Mouse (Mus musculus): ENCODE measurements around the gene Slc18a3. TPM values are rescaled to one million over a fixed set of nuclear protein-coding genes. Genes with fewer than 3 reads are reported as not detected.

Slc18a3 gene
- polyA plus RNA-seq, 1 experiment from 2014 or later: 7.0 TPM

GRCm38 (mm10) chr14:32467606-32468005 lies 3.0 kb upstream of the Slc18a3 start:
- H3K27ac ChIP-seq (ENCODE audit: low read depth, low read length): no peak overlapping the region
- ATAC-seq (ENCODE audit: low FRiP score) (no peak), DNase-seq (ENCODE audit: low spot score) (peak; percentile 74)
- 0 out of 2 replicates have a peak, but pooled peaks cover 6% of the 10 kb centered on the region for H3K4me1 ChIP-seq (replicated peaks; ENCODE audit: control insufficient read depth, insufficient read depth, low read length)
- H3K4me2 ChIP-seq (replicated peaks; ENCODE audit: low read depth, low read length): no peak overlapping the region
- no peak overlapping the region for H3K9ac ChIP-seq (ENCODE audit: low read depth, low read length)
- no peak overlapping the region for H3K4me3 ChIP-seq (ENCODE audit: low read depth, low read length)
- H3K27me3 ChIP-seq (ENCODE audit: control insufficient read depth, insufficient read depth, low read length): peaks cover 43% of the 10 kb centered on the region
- no peaks in the 10 kb centered on the region for H3K36me3 ChIP-seq (ENCODE audit: control insufficient read depth, insufficient read depth, low read length)
- 9% methylated on average over 5 of the region's 5 CpGs for WGBS
- H3K9me3 ChIP-seq (ENCODE audit: control insufficient read depth, low read length): no peaks in the 10 kb centered on the region

- Histone ChIP-seq H3K27ac (ENCODE audit: low read depth, low read length) (0 out of 2 replicates have a peak within 1 kb of the TSS, but pooled peaks have one; percentile 24), H3K9me3 (ENCODE audit: control insufficient read depth, low read length) (no peaks in the 10 kb centered on the region), H3K4me1 (replicated peaks; ENCODE audit: control insufficient read depth, insufficient read depth, low read length) (0 out of 2 replicates have a peak, but pooled peaks cover 6% of the 10 kb centered on the region), H3K9ac (ENCODE audit: low read depth, low read length) (peak within 1 kb of the TSS; percentile 19; the same call in 1 of the 2 replicates), H3K4me3 (ENCODE audit: low read depth, low read length) (peak within 1 kb of the TSS; percentile 36), H3K4me2 (replicated peaks; ENCODE audit: low read depth, low read length) (peak within 1 kb of the TSS; percentile 66), H3K36me3 (ENCODE audit: control insufficient read depth, insufficient read depth, low read length) (no peaks in the 10 kb centered on the region), H3K27me3 (ENCODE audit: control insufficient read depth, insufficient read depth, low read length) (peaks cover 60% of the 10 kb centered on the region)
- ATAC-seq (ENCODE audit: low FRiP score) (no peak), DNase-seq (ENCODE audit: low spot score) (peak; percentile 17)
- 13% methylated on average over 13 of the region's 13 CpGs for WGBS
Observed at GRCm38 (mm10) chr14:32465889-32466288, 1.2 kb upstream of the Slc18a3 start, which contains the start of gene Chat. TSS of gene Chat (minus strand) at chr14:32465989.

GRCm38 (mm10) chr14:32465506-32465870 lies 838 bp upstream of the Slc18a3 start:
- peak overlapping the region; percentile 66 for H3K4me2 ChIP-seq (replicated peaks; ENCODE audit: low read depth, low read length)
- H3K9me3 ChIP-seq (ENCODE audit: control insufficient read depth, low read length): no peaks in the 10 kb centered on the region
- H3K4me1 ChIP-seq (replicated peaks; ENCODE audit: control insufficient read depth, insufficient read depth, low read length): 0 out of 2 replicates have a peak, but pooled peaks cover 6% of the 10 kb centered on the region
- no peak overlapping the region for H3K9ac ChIP-seq (ENCODE audit: low read depth, low read length)
- no peak for ATAC-seq (ENCODE audit: low FRiP score)
- 2% methylated on average over 8 of the region's 11 CpGs for WGBS
- 0 out of 2 replicates have a peak overlapping the region, but pooled peaks have one; percentile 24 for H3K27ac ChIP-seq (ENCODE audit: low read depth, low read length)
- H3K27me3 ChIP-seq (ENCODE audit: control insufficient read depth, insufficient read depth, low read length): peaks cover 64% of the 10 kb centered on the region
- DNase-seq (ENCODE audit: low spot score): no peak
- H3K4me3 ChIP-seq (ENCODE audit: low read depth, low read length): peak overlapping the region; percentile 36
- no peaks in the 10 kb centered on the region for H3K36me3 ChIP-seq (ENCODE audit: control insufficient read depth, insufficient read depth, low read length)

GRCm38 (mm10) chr14:32463211-32464040 lies 1.2 kb downstream of the Slc18a3 start:
- WGBS: 3% methylated on average over 74 of the region's 74 CpGs
- H3K9ac ChIP-seq (ENCODE audit: low read depth, low read length): no peak overlapping the region
- H3K9me3 ChIP-seq (ENCODE audit: control insufficient read depth, low read length): no peaks in the 10 kb centered on the region
- DNase-seq (ENCODE audit: low spot score) (peak; percentile 52), ATAC-seq (ENCODE audit: low FRiP score) (no peak)
- H3K36me3 ChIP-seq (ENCODE audit: control insufficient read depth, insufficient read depth, low read length): no peaks in the 10 kb centered on the region
- H3K27me3 ChIP-seq (ENCODE audit: control insufficient read depth, insufficient read depth, low read length): peaks cover 84% of the 10 kb centered on the region
- peak overlapping the region; percentile 66; the same call in 1 of the 2 replicates for H3K4me2 ChIP-seq (replicated peaks; ENCODE audit: low read depth, low read length)
- peak overlapping the region; percentile 36 for H3K4me3 ChIP-seq (ENCODE audit: low read depth, low read length)
- H3K27ac ChIP-seq (ENCODE audit: low read depth, low read length): no peak overlapping the region
- 0 out of 2 replicates have a peak, but pooled peaks cover 6% of the 10 kb centered on the region for H3K4me1 ChIP-seq (replicated peaks; ENCODE audit: control insufficient read depth, insufficient read depth, low read length)

GRCm38 (mm10) chr14:32452552-32452951 lies 12.1 kb downstream of the Slc18a3 start:
- Histone ChIP-seq H3K4me1 (replicated peaks; ENCODE audit: control insufficient read depth, insufficient read depth, low read length) (peaks cover 6% of the 10 kb centered on the region), H3K9ac (ENCODE audit: low read depth, low read length) (no peak overlapping the region), H3K4me2 (replicated peaks; ENCODE audit: low read depth, low read length) (no peak overlapping the region), H3K36me3 (ENCODE audit: control insufficient read depth, insufficient read depth, low read length) (no peaks in the 10 kb centered on the region), H3K9me3 (ENCODE audit: control insufficient read depth, low read length) (no peaks in the 10 kb centered on the region), H3K27me3 (ENCODE audit: control insufficient read depth, insufficient read depth, low read length) (0 out of 2 replicates have a peak, but pooled peaks cover 6% of the 10 kb centered on the region), H3K27ac (ENCODE audit: low read depth, low read length) (no peak overlapping the region), H3K4me3 (ENCODE audit: low read depth, low read length) (no peak overlapping the region)
- no peak for DNase-seq (ENCODE audit: low spot score)
- no peak for ATAC-seq (ENCODE audit: low FRiP score)
- WGBS: 16% methylated on average over 4 of the region's 4 CpGs

GRCm38 (mm10) chr14:32446989-32447388 lies 17.7 kb downstream of the Slc18a3 start:
- Histone ChIP-seq H3K9ac (ENCODE audit: low read depth, low read length) (no peak overlapping the region), H3K9me3 (ENCODE audit: control insufficient read depth, low read length) (no peaks in the 10 kb centered on the region), H3K4me1 (replicated peaks; ENCODE audit: control insufficient read depth, insufficient read depth, low read length) (no peaks in the 10 kb centered on the region), H3K4me2 (replicated peaks; ENCODE audit: low read depth, low read length) (no peak overlapping the region), H3K4me3 (ENCODE audit: low read depth, low read length) (no peak overlapping the region), H3K36me3 (ENCODE audit: control insufficient read depth, insufficient read depth, low read length) (no peaks in the 10 kb centered on the region), H3K27me3 (ENCODE audit: control insufficient read depth, insufficient read depth, low read length) (no peaks in the 10 kb centered on the region), H3K27ac (ENCODE audit: low read depth, low read length) (no peak overlapping the region)
- ATAC-seq (ENCODE audit: low FRiP score) (no peak), DNase-seq (ENCODE audit: low spot score) (no peak)
- WGBS: 93% methylated on average over 6 of the region's 6 CpGs

GRCm38 (mm10) chr14:32443446-32443845 lies 21.2 kb downstream of the Slc18a3 start:
- no peak for DNase-seq (ENCODE audit: low spot score)
- Histone ChIP-seq H3K27ac (ENCODE audit: low read depth, low read length) (no peak overlapping the region), H3K4me1 (replicated peaks; ENCODE audit: control insufficient read depth, insufficient read depth, low read length) (peaks cover 2% of the 10 kb centered on the region; the same call in 1 of the 2 replicates), H3K27me3 (ENCODE audit: control insufficient read depth, insufficient read depth, low read length) (no peaks in the 10 kb centered on the region), H3K9me3 (ENCODE audit: control insufficient read depth, low read length) (no peaks in the 10 kb centered on the region), H3K9ac (ENCODE audit: low read depth, low read length) (no peak overlapping the region), H3K4me2 (replicated peaks; ENCODE audit: low read depth, low read length) (no peak overlapping the region), H3K36me3 (ENCODE audit: control insufficient read depth, insufficient read depth, low read length) (no peaks in the 10 kb centered on the region), H3K4me3 (ENCODE audit: low read depth, low read length) (no peak overlapping the region)
- WGBS: 32% methylated on average over 8 of the region's 8 CpGs
- no peak for ATAC-seq (ENCODE audit: low FRiP score)

GRCm38 (mm10) chr14:32439744-32440143 lies 24.9 kb downstream of the Slc18a3 start:
- ATAC-seq (ENCODE audit: low FRiP score) (0 out of 2 replicates have a peak, but pooled peaks have one; percentile 14), DNase-seq (ENCODE audit: low spot score) (no peak)
- H3K27me3 ChIP-seq (ENCODE audit: control insufficient read depth, insufficient read depth, low read length): no peaks in the 10 kb centered on the region
- no peak overlapping the region for H3K4me3 ChIP-seq (ENCODE audit: low read depth, low read length)
- no peaks in the 10 kb centered on the region for H3K36me3 ChIP-seq (ENCODE audit: control insufficient read depth, insufficient read depth, low read length)
- no peak overlapping the region for H3K4me2 ChIP-seq (replicated peaks; ENCODE audit: low read depth, low read length)
- H3K9me3 ChIP-seq (ENCODE audit: control insufficient read depth, low read length): no peaks in the 10 kb centered on the region
- no peak overlapping the region for H3K9ac ChIP-seq (ENCODE audit: low read depth, low read length)
- peak overlapping the region; percentile 32 for H3K27ac ChIP-seq (ENCODE audit: low read depth, low read length)
- 45% methylated on average over 3 of the region's 3 CpGs for WGBS
- peaks cover 2% of the 10 kb centered on the region; the same call in 1 of the 2 replicates for H3K4me1 ChIP-seq (replicated peaks; ENCODE audit: control insufficient read depth, insufficient read depth, low read length)
